Mouse (Mus musculus) brain, adult 10 weeks (tissue): Measurements from ENCODE around the gene Dguok. TPM values are rescaled to one million over a fixed set of nuclear protein-coding genes. Genes with fewer than 3 reads are reported as not detected.

Source experiments
- polyA plus RNA-seq: library from polyadenylated mRNA; stranded (reverse); fragments of 350-450 nt; fragmentation: Illumina TruSeq; extraction: RNeasy Lipid Tissue Mini Kit (QIAGEN cat#74804); gene quantifications from one replicate; pipeline ENCODE4 v1.2.3, GENCODE M21; 2015; ENCODE audit warnings: low read depth, low replicate concordance

The Dguok gene
- 35.0 TPM for polyA plus RNA-seq

GRCm38 (mm10) chr6:83506258-83507167 is at the start of gene Dguok:
Gene Dguok (minus strand): TSS chr6:83506969.

GRCm38 (mm10) chr6:83536028-83536794 is 29.4 kb upstream of the Dguok start, which contains the start of gene Actg2:
Gene Actg2 (minus strand): TSS chr6:83536265.

DNA sequence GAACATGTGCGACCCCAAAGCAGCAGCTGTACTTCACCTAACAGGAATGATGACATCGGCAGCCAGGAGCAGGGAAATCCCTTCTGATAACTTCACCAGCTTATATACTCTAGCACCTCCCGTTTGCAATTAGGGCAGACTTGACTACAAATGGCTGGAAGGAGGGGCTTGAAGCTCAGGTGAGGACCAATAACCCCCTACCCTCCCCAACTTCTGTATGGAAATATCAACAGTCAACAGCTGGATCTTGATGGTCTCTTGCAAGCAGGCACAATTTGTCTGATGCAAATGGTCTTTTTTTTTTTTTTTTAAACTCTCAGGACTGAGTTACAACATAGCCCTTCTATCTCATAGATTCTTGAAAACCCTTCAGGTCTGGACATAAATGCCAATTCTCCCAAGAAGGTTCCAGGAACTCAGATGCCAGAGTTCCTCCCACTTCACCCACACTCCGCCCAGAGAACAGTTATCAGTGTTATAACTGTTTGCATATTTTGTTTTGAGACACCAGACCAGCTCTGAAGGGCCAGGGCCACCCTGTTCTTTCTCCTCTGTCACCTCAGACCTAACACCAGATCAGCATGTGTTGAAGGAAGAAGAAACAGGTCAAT is 47.6 kb downstream of the Dguok start, which contains the start of gene Tet3:
TSS of gene Tet3 (minus strand) at position 51 of the 611 bp plus-strand sequence.

Other genes starting within 250 kb of the Dguok start
- gene Mthfd2, start 181.1 kb downstream of the Dguok start, polyA plus RNA-seq = 11.2 TPM
- gene Mob1a, start 181.0 kb downstream of the Dguok start, polyA plus RNA-seq = 20.1 TPM
- 79.8 TPM for gene Bola3, start 157.8 kb downstream of the Dguok start, polyA plus RNA-seq
- 11.8 TPM for gene Tet3, start 47.9 kb downstream of the Dguok start, polyA plus RNA-seq
- not detected for gene Actg2, start 29.3 kb upstream of the Dguok start, polyA plus RNA-seq
- 33.7 TPM for gene Stambp, start 65.8 kb upstream of the Dguok start, polyA plus RNA-seq
- not detected for gene Clec4f, start 149.2 kb upstream of the Dguok start, polyA plus RNA-seq
- gene Cd207, start 170.9 kb upstream of the Dguok start, polyA plus RNA-seq = not detected
- gene Vax2, start 204.3 kb upstream of the Dguok start, polyA plus RNA-seq = not detected
- not detected for gene Atp6v1b1, start 236.0 kb upstream of the Dguok start, polyA plus RNA-seq